Mouse (Mus musculus): Measurements from ENCODE around the gene Gm42791.

Gm42791 gene

GRCm38 (mm10) chr5:148854166-148854565 lies 140.8 kb downstream of the Gm42791 start:
- in situ Hi-C loops (cut with MboI; ENCODE audit: unreplicated experiment in 2 of 2), result no loop called here

- in situ Hi-C loops (cut with MboI; ENCODE audit: unreplicated experiment in 2 of 2), result no loop called here
These were observed 145.4 kb downstream of the Gm42791 start for GRCm38 (mm10) chr5:148849516-148849915.

DNA sequence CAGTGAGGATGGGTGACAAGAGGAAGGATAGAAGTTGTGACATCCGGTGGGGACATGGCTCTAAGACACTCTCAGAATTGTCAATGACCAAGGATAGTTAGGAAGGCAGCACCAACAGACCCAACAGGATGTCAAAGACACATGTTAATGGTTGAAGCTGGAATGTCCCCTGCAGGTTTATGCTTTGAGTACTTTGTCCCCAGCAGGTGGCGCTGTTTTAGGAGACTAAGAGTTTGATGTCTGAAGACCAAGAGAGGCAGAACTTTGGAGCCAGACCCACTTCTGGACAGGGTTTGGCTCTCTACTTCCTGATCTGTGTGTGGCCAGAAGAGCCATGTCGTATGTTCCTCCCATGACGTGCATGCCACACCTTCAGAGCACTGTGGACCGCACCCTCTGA lies 147.9 kb downstream of the Gm42791 start:
- in situ Hi-C loops (cut with MboI; ENCODE audit: unreplicated experiment in 2 of 2), result no loop called here
